Mouse (Mus musculus) gastrocnemius, postnatal 4 days (tissue): ENCODE data around the gene Ifi27. TPM values are rescaled to one million over a fixed set of nuclear protein-coding genes. Genes with fewer than 3 reads are reported as not detected.
"Not testable (repeated sequence)": the region's sequence is repeated elsewhere in the genome, so short reads cannot be mapped to it uniquely, and the experiment has no call there.

ENCODE experiments used
- DNase-seq, 2 experiments: peaks; one replicate each; pipeline ENCODE4 v3.0.0; 2021 to 2022; ENCODE audit warnings: low spot score in 2 of 2, mixed read lengths in 2 of 2
- total RNA-seq, 2 experiments: library from RNA; stranded (reverse); gene quantifications; 2 replicates each; pipeline ENCODE4 v1.2.3; 2021

The Ifi27 gene
- total RNA-seq, 2 experiments from 2014 or later: 146 to 155 TPM

GRCm38 (mm10) chr12:103445060-103445459 lies 11.0 kb downstream of the Ifi27 start:
- no peak for DNase-seq

- DNase-seq: no peak
Measured at GRCm38 (mm10) chr12:103453361-103453760, 19.4 kb downstream of the Ifi27 start.

GRCm38 (mm10) chr12:103456727-103457126 lies 22.7 kb downstream of the Ifi27 start:
- not testable (repeated sequence) for DNase-seq

GRCm38 (mm10) chr12:103457140-103457539 lies 23.1 kb downstream of the Ifi27 start, which contains the start of gene Ifi27l2b:
Gene Ifi27l2b (minus strand): TSS chr12:103457223.
- DNase-seq: no peak

- no peak for DNase-seq
Measured at GRCm38 (mm10) chr12:103474481-103474880, 40.5 kb downstream of the Ifi27 start.

- no peak for DNase-seq
Measured at GRCm38 (mm10) chr12:103476779-103477389, 42.9 kb downstream of the Ifi27 start.

GRCm38 (mm10) chr12:103477461-103478015 lies 43.5 kb downstream of the Ifi27 start:
- DNase-seq: no peak

- peak in 1 of 2 experiments; percentile 3 for DNase-seq
Measured at GRCm38 (mm10) chr12:103481671-103482070, 47.7 kb downstream of the Ifi27 start.

GRCm38 (mm10) chr12:103482781-103483180 lies 48.8 kb downstream of the Ifi27 start:
- peak in 1 of 2 experiments; percentile 6 for DNase-seq

GRCm38 (mm10) chr12:103484200-103484972 lies 50.4 kb downstream of the Ifi27 start:
- DNase-seq: not testable (repeated sequence)

GRCm38 (mm10) chr12:103486726-103487125 lies 52.7 kb downstream of the Ifi27 start:
- no peak for DNase-seq

- peak in 1 of 2 experiments; percentile 26 for DNase-seq
Measured at GRCm38 (mm10) chr12:103487276-103487675, 53.3 kb downstream of the Ifi27 start.

- no peak for DNase-seq
Measured at GRCm38 (mm10) chr12:103487750-103488149, 53.7 kb downstream of the Ifi27 start.

Other genes starting within 250 kb of the Ifi27 start
- gene Prima1, start 192.1 kb upstream of the Ifi27 start, total RNA-seq: 1 to 10 TPM; 1.8 to 2.3 TPM
- not detected for gene Fam181a, start 123.2 kb upstream of the Ifi27 start, total RNA-seq
- 100 to 1,000 TPM; 128 to 151 TPM for gene Asb2, start 78.2 kb upstream of the Ifi27 start, total RNA-seq
- 1 to 10 TPM; 3.7 to 4.1 TPM for gene Otub2, start 45.5 kb upstream of the Ifi27 start, total RNA-seq
- 1 to 10 TPM in 1 of 2 experiments, under 1 TPM in 1; 0.83 to 1.9 TPM for gene 9330161L09Rik, start 26.4 kb upstream of the Ifi27 start, total RNA-seq
- gene Ddx24, start 8.4 kb upstream of the Ifi27 start, total RNA-seq: 10 to 100 TPM; 59.2 to 59.3 TPM
- gene Ifi27l2a, start 9.5 kb downstream of the Ifi27 start, total RNA-seq: 10 to 100 TPM; 17.5 to 27.8 TPM
- not detected for gene Ifi27l2b, start 23.0 kb downstream of the Ifi27 start, total RNA-seq
- under 1 TPM; 0.70 to 0.88 TPM for gene Ppp4r4, start 98.1 kb downstream of the Ifi27 start, total RNA-seq
- under 1 TPM in 1 of 2 experiments, not detected in 1; 0.54 TPM for gene Serpina10, start 197.2 kb downstream of the Ifi27 start, total RNA-seq
- gene Serpina6, start 223.0 kb downstream of the Ifi27 start, total RNA-seq: not detected
- gene Serpina16, start 241.9 kb downstream of the Ifi27 start, total RNA-seq: not detected